Mouse (Mus musculus): ENCODE measurements around the gene Efna1.

Gene Efna1

DNA sequence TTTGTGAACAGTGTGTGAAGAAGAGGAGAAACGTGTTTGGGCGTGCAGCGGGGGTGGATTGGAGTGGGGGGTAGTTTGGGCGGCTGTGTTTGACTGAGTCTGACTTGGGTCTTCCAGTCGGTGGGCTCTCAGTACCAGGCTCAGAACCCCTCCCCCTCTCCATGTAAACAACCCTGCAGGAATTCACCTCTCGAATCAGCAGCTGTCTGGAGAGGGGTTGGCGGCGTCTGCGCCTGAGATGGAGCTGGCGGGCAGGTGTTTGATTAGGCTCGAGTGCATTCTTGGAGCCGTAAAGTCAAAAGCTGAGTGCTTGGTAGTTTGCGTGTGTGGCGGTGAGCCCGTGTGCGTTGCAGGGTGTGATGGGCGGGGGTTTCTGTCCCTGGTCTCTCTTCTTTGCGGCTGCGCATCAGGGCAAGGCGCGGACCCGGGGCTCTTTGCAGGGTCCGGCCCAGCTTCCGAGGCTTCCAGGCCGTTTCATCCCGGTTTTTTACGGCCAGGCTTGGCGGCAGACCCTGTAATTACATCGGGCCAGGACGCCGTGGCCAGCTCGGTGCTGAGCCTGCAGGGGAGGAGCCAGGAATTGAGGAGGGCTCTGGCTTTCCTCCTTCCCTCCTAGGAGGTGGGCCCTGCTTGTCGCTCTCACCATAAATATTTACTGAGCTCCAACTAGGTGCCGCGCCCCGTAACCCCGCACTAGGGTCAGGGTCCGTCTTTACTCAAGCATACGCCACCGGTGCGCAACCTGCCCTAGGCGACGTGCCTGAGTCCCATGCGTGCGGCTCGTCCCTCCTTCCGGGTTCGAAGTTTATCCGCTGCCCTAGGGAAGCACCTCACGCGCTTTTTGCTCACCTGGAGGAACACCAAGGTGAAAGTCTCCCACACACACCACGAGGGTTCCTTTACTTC, at the start of gene Efna1:
Efna1 (minus strand) TSS at position 537 of the 906 bp plus-strand sequence.
- DNase-seq (ENCODE audit: extremely low spot score, low read depth, low spot score): no peak

- no peak for DNase-seq (ENCODE audit: extremely low spot score, low read depth, low spot score)
Observed at GRCm38 (mm10) chr3:89330346-89330745, 49.4 kb upstream of the Efna1 start.

- no peak for DNase-seq (ENCODE audit: extremely low spot score, low read depth, low spot score)
Observed at GRCm38 (mm10) chr3:89328623-89329022, 47.7 kb upstream of the Efna1 start.

DNA sequence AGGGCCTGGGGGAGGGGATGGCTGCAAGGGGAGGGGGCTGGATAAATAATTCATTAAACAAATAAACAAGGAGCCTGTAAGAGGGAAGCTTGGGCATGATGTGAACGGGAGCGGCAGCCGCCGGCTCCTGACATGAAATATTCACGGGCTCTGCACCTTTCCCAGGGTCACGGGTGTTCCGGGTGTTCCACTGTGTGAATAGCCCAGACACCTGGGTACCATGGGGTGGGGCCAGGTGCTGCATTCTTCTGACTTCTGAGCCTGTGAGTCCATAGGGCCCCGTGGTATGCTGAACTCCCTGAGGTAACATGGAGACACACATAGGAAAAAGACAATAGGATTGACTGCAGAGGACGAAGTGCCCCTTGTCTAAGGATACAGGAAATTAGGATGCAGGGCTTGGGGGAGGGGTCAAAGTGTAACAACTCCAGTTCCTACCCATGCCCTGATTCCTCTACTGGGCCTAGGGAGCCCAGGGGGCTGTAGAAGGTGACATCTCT, 46.5 kb upstream of the Efna1 start:
- no peak for DNase-seq (ENCODE audit: extremely low spot score, low read depth, low spot score)

DNA sequence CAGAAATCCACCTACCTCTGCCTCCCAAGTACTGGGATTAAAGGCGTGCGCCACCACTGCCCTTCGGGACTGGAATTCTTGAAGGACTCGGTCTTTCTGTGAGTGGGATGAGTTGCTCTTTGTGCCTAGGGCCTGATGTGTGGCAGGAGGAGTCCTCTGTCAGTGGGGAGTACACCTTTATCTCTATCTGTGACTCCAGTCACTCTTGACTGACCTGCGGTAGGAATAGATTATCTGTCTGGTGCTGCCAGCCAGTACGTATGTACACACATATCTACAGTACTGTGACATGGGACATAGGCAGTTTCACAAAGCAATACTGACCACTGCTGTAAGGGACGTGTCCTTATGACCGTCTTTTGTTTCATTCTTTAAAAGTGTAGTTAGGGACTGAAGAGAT, 44.9 kb upstream of the Efna1 start:
- no peak for DNase-seq (ENCODE audit: extremely low spot score, low read depth, low spot score)

DNA sequence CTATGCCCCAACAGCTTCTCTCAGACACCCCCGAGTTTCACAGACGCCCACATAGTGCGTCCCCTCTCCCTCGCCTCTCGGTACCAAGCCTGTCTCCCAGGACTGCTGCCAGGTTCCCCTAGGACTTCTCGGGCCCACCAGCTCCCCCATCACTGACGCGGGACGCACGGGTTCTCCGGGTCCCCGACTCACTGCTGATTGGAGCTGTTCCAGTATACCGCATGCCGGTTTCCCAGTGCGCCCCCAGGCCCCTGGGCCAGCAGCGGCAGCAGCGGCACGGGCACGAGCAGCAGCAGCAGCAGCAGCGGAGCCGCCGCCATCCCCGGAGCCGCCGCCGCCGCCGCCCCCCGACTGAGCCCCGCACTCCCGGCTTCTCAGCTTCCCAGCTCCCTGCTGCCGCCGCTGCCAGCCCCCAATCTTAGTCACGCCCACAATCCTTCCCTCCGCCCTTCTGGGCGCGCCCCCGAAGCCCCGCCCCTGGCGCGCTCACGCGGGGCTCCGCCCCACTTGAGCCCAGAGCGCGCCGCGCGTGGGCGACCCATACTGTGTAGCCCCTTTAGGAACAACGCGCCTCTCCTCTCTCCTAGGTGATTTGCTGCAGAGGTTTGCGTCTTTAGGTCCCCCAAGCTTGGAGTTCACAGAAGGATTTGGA, 41.7 kb upstream of the Efna1 start, which contains the start of gene Efna3:
Efna3 (minus strand) TSS at position 452 of the 652 bp plus-strand sequence.
- DNase-seq (ENCODE audit: extremely low spot score, low read depth, low spot score): no peak

DNA sequence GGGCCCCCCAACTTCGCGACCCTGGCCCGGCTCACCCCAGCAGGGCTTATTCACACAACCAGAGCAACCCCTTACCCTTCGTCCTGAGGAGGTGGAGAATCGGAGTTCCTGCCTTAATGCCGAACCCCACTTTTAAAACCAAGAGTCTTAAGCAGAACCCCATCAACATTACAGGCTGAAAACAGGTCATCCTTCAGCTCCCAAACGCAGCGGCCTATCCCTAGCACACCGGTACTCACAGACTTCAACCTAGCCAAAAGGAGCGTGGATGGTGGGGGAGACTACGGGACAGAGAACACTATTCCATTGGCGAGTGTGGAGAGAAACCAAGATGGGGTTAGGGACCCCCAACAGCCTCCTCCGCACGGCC, 41.2 kb upstream of the Efna1 start:
- DNase-seq (ENCODE audit: extremely low spot score, low read depth, low spot score): no peak

DNA sequence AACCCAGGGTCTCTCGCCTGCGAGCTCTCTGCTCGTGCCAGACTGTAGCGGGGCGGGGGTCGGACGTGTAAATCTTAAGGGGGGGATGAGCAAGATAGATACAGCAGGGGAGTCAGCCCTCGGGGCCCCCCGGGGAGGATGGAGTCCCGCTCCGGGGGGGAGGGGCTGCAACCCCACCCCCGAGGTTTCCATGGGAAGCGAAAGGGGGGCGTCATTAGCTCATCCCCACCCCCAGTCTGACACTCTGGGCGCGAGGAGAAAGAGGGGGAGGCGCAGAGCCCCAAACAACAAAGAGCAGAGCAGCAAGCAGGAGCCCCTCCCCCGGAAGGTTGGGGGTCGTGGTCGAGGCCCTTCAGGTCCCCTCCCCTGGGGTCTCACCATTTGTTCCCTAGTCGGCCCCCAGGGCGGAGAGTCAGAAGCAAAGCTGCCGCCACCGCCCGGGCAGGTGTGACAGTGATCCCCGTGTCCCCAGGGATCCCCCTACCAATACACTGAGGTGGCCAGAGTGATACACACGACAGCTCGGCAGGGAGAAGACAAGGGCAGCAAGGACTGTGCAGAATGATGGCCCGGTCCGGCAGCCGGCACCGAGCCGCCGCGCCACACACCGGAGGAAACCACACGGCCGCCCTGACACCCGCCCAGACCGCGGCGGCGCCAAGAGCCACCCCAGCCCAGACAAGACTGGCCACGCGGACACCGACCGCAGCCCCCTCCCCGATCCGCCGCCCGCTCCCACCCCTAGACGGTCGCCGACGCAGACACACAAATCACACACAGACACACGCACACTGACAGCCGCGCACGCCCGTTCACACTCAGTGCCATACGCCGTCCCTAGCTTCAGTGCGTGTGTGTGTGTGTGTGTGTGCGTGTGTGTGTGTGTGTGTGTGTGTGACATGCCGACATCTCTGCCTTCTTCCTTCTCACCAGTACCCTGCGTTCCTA, 40.5 kb upstream of the Efna1 start:
- DNase-seq (ENCODE audit: extremely low spot score, low read depth, low spot score): no peak

GRCm38 (mm10) chr3:89320581-89321182, 39.7 kb upstream of the Efna1 start:
- no peak for DNase-seq (ENCODE audit: extremely low spot score, low read depth, low spot score)

GRCm38 (mm10) chr3:89319591-89320350, 38.8 kb upstream of the Efna1 start:
- DNase-seq (ENCODE audit: extremely low spot score, low read depth, low spot score): no peak

- no peak for DNase-seq (ENCODE audit: extremely low spot score, low read depth, low spot score)
Observed at GRCm38 (mm10) chr3:89318971-89319590, 38.1 kb upstream of the Efna1 start.

- DNase-seq (ENCODE audit: extremely low spot score, low read depth, low spot score): no peak
Observed at GRCm38 (mm10) chr3:89318316-89318715, 37.4 kb upstream of the Efna1 start.

GRCm38 (mm10) chr3:89317246-89317645, 36.3 kb upstream of the Efna1 start:
- no peak for DNase-seq (ENCODE audit: extremely low spot score, low read depth, low spot score)

DNA sequence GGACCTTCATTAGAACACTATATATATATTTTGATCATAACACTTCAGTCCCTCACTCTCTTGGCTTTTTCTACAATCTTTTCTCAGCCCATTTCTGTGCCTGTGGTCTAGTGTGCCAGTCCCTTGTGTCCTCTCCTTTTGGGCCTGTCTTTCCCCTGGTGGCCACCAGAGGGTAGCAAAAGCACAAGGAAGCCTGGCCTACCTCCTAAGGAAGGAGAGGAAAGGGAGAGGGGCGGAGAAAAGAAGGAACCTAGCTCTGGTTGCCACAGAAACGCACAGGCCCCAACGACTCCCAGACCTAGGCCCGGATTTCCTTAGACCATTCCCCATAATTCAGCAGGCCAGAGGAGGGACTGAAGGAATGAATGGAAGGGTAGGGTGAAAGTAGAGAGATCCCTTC, 35.9 kb upstream of the Efna1 start:
- DNase-seq (ENCODE audit: extremely low spot score, low read depth, low spot score): peak; percentile 91

DNA sequence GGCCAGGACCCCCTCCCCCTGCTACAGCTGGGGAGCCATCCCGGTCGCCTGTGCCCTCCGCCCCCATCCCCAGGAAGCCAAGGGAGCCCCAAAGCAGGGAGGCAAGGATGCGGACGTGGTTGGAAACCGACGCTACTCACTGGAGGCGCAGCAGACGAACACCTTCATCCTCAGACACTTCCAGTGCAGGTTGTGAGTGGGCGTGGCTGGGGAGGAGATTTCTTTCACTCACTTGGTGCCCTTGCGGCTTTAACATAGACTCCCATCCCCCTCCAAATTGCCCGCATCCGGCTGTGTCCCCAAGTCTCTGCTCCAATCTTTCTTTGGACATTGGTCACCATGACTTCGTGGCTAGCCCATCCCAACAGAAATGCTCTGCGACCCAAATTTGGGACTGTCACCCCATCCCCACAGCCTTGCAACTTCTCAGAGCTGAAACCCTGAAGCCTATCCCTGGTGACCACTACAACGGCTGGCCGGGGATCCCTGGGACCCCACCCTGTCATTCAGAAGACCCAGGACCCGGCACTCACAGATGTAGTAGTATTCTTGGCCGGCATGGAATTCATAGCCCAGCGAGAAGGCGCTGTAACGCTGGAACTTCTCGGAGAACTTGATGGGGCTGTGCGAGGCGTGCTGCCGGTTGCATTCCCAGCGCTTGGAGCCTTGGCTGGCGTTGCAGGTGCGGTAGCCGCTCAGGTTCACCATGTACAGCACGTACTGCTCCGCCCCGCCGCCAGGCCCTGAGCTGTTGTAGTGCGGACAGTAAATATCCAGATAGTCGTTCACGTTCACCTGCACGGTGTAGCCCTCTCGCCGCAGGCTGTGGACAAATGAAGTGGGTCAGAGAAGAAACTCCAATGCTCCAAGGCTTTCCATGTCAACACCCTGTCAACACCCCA, 35.2 kb upstream of the Efna1 start:
- DNase-seq (ENCODE audit: extremely low spot score, low read depth, low spot score): no peak

GRCm38 (mm10) chr3:89315195-89315929, 34.4 kb upstream of the Efna1 start:
- DNase-seq (ENCODE audit: extremely low spot score, low read depth, low spot score): no peak

GRCm38 (mm10) chr3:89314791-89315190, 33.8 kb upstream of the Efna1 start:
- no peak for DNase-seq (ENCODE audit: extremely low spot score, low read depth, low spot score)

DNA sequence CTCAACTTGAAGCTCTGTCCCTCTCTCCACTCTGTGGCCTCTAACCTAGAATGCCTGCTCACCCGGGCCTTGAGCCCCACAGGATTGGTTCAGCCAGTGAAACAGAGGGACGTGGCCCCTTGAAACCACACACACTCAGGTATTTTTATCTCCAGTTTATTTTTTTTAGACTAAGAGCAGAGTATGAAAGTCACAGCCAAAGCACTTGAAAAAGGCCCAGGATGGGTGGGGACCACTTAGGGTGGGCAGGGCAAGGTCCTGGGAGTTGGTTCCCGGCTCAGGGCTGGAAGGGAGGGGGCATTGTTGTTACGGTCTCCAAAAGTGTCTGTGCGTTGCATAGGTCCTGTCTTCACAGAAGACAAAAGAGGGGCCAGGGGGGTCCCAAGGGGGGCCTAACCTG, 33.4 kb upstream of the Efna1 start:
- no peak for DNase-seq (ENCODE audit: extremely low spot score, low read depth, low spot score)
